Mouse (Mus musculus) limb, embryonic 12.5 days (tissue): ENCODE data around the gene Gsto2. TPM values are rescaled to one million over a fixed set of nuclear protein-coding genes. Genes with fewer than 3 reads are reported as not detected.

Source experiments
- ATAC-seq: fragments of 200-750 bp; cut with Nextera tagmentation; 2 replicates; pipeline ENCODE4 v1.8.0; 2017; ENCODE audit warnings: low read depth, moderate TSS enrichment; ENCODE audit not compliant: insufficient number of reproducible peaks, insufficient read depth, low FRiP score, low TSS enrichment
- H3K27ac ChIP-seq: fragments of 300-500 bp; sonication (generic); 2 replicates; pipeline ENCODE4 v1.5.1; 2016; ENCODE audit warnings: mild to moderate bottlenecking, moderate library complexity
- H3K27me3 ChIP-seq: fragments of 300-500 bp; sonication (generic); 2 replicates; pipeline ENCODE4 v1.6.1; 2016; ENCODE audit warnings: mild to moderate bottlenecking, moderate library complexity
- H3K36me3 ChIP-seq: fragments of 300-500 bp; sonication (generic); 2 replicates; pipeline ENCODE4 v1.6.1; 2016; ENCODE audit warnings: mild to moderate bottlenecking, moderate library complexity
- H3K4me1 ChIP-seq: fragments of 300-500 bp; sonication (generic); replicated peaks from 2 replicates; pipeline ENCODE4 v1.6.1; 2016
- H3K4me2 ChIP-seq: fragments of 300-500 bp; sonication (generic); 2 replicates; pipeline ENCODE4 v1.6.1; 2016; ENCODE audit warnings: mild to moderate bottlenecking, moderate library complexity
- H3K4me3 ChIP-seq: fragments of 300-500 bp; sonication (generic); replicated peaks from 2 replicates; pipeline ENCODE4 v1.5.1; 2016; ENCODE audit warnings: mild to moderate bottlenecking
- H3K9ac ChIP-seq: fragments of 300-500 bp; sonication (generic); replicated peaks from 2 replicates; pipeline ENCODE4 v1.6.1; 2016; ENCODE audit warnings: mild to moderate bottlenecking, moderate library complexity
- H3K9me3 ChIP-seq: fragments of 300-500 bp; sonication (generic); 2 replicates; pipeline ENCODE4 v1.6.1; 2016; ENCODE audit warnings: mild to moderate bottlenecking, moderate library complexity
- WGBS: fragments of 180-500 bp; shearing (Covaris S2); methylation state at CpG from one replicate; pipeline ENCODE4 v1.1.7; 2016; 5-methylcytosine and 5-hydroxymethylcytosine counted together
- polyA plus RNA-seq: library from polyadenylated mRNA; unstranded; fragments of >200 nt; fragmentation: Nextera tagmentation; extraction: Ambion mirVana; gene quantifications from 2 replicates; pipeline ENCODE4 v1.2.1, GENCODE M21; 2016

The Gsto2 gene
- polyA plus RNA-seq, 1 experiment from 2014 or later, result 0.59 TPM

DNA sequence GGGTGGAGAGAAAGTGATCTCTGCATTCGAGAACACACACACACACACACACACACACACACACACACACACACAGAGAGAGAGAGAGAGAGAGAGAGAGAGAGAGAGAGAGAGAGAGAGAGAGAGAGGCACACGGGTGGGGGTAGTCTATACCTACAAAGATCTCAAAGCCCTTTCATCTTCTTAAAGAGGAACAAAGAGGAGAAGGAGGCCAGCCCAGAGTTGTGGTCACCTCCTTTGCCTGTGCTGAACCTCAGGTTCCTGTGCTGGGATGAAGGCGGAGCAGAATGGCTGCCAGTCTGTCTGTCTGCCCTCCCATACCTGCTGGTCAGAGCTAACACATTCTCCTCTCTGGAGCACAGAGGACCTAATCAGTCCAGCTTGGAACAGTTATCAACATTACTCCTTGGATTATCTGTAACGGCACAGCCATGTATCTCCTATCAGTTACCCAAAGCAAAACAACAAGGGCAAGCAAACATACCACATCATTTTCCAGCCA lies 44.8 kb downstream of the Gsto2 start:
- WGBS, result 41% methylated on average over 3 of the region's 4 CpGs
- Histone ChIP-seq H3K4me1 (peaks cover 49% of the 10 kb centered on the region), H3K9me3 (no peaks in the 10 kb centered on the region), H3K4me2 (peak overlapping the region; percentile 58), H3K9ac (peak overlapping the region; percentile 67), H3K27ac (peak overlapping the region; percentile 95), H3K4me3 (peak overlapping the region; percentile 33; the same call in 1 of the 2 replicates), H3K27me3 (no peaks in the 10 kb centered on the region), H3K36me3 (peaks cover 29% of the 10 kb centered on the region)
- no peak for ATAC-seq

DNA sequence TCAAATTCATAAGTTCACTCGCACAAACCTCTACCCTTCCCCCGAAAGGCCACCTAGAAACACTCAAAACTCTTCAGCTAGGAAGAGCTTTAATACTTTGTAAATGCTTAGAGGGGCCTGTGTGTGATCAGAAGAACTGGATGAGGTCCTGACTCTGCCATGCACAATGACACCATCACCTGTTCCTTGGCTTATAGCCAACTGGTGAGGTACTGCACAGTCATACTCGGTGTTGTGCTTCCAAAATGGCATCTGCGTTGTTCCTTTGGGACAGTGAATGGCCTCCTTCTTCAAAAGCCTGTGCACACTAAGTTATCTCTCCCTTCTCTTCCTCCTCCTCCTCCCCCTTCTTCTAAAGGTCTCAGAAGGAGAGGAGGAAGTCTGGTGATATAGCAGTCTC lies 45.4 kb downstream of the Gsto2 start:
- Histone ChIP-seq H3K27ac (peak overlapping the region; percentile 95; the same call in 1 of the 2 replicates), H3K4me2 (no peak overlapping the region), H3K4me1 (peaks cover 45% of the 10 kb centered on the region), H3K9me3 (no peaks in the 10 kb centered on the region), H3K36me3 (peaks cover 29% of the 10 kb centered on the region), H3K27me3 (no peaks in the 10 kb centered on the region), H3K9ac (no peak overlapping the region), H3K4me3 (no peak overlapping the region)
- 92% methylated on average over 4 of the region's 4 CpGs for WGBS
- no peak for ATAC-seq

DNA sequence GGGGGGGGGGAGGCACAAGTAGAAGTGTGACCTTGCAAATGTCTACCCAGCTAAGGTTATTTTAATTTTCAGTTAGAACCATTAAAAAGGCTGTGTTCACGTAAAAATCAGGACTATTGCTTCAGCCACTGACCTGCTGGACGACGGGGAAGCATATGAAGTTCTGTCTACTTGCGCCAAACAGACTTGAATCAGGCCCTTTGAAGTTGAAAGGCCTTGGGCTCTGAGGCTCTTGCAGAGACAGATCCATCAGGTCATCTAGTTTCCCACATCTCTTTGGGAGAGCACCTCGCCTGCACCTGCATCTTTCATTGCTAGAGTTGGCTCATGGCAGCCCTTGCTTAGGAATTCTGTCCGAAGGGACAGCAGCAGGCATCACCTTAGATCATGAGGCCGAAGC lies 48.0 kb downstream of the Gsto2 start:
- H3K9me3 ChIP-seq, result no peaks in the 10 kb centered on the region
- peaks cover 67% of the 10 kb centered on the region for H3K4me1 ChIP-seq
- ATAC-seq, result no peak

DNA sequence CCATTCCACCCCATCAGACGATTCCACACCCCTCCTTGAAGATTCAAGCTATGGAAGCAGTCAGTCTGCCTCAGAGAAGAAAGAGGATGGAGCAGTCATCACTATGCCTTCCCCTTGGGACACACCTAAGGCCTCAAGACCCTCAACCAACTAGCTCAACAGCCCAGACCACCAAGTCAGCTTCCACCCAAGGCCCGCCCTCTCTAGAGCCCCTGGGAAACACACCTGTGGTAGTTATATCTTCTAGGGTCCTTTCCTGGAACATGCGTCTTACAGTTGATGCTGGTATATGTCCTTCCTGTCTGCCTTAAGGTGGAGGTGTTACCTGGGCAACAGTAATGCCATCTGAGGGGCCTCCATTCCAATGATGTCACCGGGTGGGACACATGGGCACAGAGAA lies 48.9 kb downstream of the Gsto2 start:
- peaks cover 60% of the 10 kb centered on the region for H3K4me1 ChIP-seq
- no peak overlapping the region for H3K4me2 ChIP-seq
- peaks cover 20% of the 10 kb centered on the region for H3K36me3 ChIP-seq
- no peak for ATAC-seq
- 88% methylated on average over 4 of the region's 4 CpGs for WGBS
- H3K27me3 ChIP-seq, result no peaks in the 10 kb centered on the region
- no peaks in the 10 kb centered on the region for H3K9me3 ChIP-seq
- no peak overlapping the region for H3K27ac ChIP-seq
- H3K9ac ChIP-seq, result no peak overlapping the region
- H3K4me3 ChIP-seq, result no peak overlapping the region

More for the DNA sequence above, 48.0 kb downstream of the Gsto2 start:
- Histone ChIP-seq H3K27ac (no peak overlapping the region), H3K4me2 (no peak overlapping the region), H3K9ac (no peak overlapping the region), H3K27me3 (no peaks in the 10 kb centered on the region), H3K4me3 (no peak overlapping the region), H3K36me3 (peaks cover 20% of the 10 kb centered on the region)
- 62% methylated on average over 7 of the region's 7 CpGs for WGBS

DNA sequence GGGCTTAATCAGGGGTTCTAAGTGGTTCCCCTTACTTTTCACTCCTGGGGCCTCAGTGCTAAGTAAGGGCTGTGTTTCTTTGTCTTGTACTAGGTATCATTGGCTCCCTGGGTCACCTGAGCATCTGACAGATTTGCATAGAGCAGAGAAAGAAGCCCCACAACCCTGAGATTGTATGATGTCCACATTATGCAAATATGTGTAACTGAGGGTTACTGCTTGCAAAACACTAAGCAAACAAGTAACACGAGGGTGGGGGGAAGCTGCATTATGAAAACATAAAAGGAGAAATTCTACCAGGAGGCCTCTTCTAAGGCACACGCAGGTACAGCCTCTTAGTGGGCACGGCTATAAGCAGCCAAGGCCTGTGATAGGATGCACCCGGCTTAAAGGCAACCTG lies 49.9 kb downstream of the Gsto2 start:
- WGBS, result 93% methylated on average over 4 of the region's 4 CpGs

DNA sequence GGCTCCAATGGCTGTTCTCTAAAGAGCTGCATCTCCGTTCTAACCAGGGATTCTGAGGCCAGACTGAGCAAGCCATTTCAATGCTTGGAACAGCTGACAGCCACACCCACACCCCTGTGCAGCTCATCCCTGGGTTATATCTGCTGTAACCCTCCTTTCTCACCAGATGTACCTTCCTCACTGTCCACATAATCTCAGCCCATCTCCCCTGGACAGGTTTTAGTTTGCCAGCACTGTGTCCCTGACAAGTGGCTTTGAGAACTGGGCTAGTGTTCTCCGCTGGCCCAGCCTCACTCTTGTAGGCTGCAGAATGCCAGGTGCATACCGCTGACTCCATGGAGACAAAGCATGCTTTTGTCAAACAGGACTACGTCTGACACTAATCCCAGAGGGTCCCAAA lies 52.1 kb downstream of the Gsto2 start:
- peaks cover 48% of the 10 kb centered on the region for H3K4me1 ChIP-seq
- H3K4me2 ChIP-seq, result peak overlapping the region; percentile 79
- no peaks in the 10 kb centered on the region for H3K9me3 ChIP-seq
- WGBS, result 24% methylated on average over 4 of the region's 4 CpGs
- H3K4me3 ChIP-seq, result peak overlapping the region; percentile 79
- H3K9ac ChIP-seq, result peak overlapping the region; percentile 89; the same call in 1 of the 2 replicates
- H3K36me3 ChIP-seq, result 0 out of 2 replicates have a peak, but pooled peaks cover 5% of the 10 kb centered on the region
- ATAC-seq, result no peak
- no peaks in the 10 kb centered on the region for H3K27me3 ChIP-seq
- H3K27ac ChIP-seq, result no peak overlapping the region

More for the DNA sequence above, 49.9 kb downstream of the Gsto2 start:
- no peak overlapping the region for H3K4me2 ChIP-seq
- H3K27ac ChIP-seq, result no peak overlapping the region
- ATAC-seq, result no peak
- H3K36me3 ChIP-seq, result peaks cover 20% of the 10 kb centered on the region
- H3K9ac ChIP-seq, result no peak overlapping the region
- no peaks in the 10 kb centered on the region for H3K27me3 ChIP-seq
- no peak overlapping the region for H3K4me3 ChIP-seq
- H3K4me1 ChIP-seq, result peaks cover 54% of the 10 kb centered on the region
- H3K9me3 ChIP-seq, result no peaks in the 10 kb centered on the region

DNA sequence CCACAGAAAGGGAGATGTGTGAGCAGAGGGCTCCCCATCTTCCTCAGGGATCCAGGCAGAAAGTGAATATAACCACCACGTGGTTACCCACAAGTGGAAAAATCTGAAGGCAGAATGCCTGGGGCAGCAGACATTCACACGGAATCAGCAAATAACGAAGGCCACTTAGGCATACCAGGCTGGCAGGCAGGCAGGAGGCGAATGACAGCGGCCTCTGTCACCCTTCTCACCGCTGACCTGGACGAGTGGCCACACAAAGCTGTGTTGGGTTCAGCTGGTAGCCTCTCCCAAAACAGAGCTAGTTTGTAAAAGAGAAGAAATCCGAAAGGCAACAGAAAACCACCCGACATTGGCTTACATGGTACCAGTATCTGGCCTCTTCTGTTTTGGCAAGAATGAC lies 52.7 kb downstream of the Gsto2 start:
- H3K4me3 ChIP-seq, result peak overlapping the region; percentile 79
- H3K9me3 ChIP-seq, result no peaks in the 10 kb centered on the region
- WGBS, result 19% methylated on average over 9 of the region's 9 CpGs
- H3K27me3 ChIP-seq, result no peaks in the 10 kb centered on the region
- no peak for ATAC-seq
- H3K27ac ChIP-seq, result peak overlapping the region; percentile 95
- H3K4me1 ChIP-seq, result peaks cover 48% of the 10 kb centered on the region
- 0 out of 2 replicates have a peak, but pooled peaks cover 5% of the 10 kb centered on the region for H3K36me3 ChIP-seq
- H3K4me2 ChIP-seq, result peak overlapping the region; percentile 79
- H3K9ac ChIP-seq, result peak overlapping the region; percentile 89

DNA sequence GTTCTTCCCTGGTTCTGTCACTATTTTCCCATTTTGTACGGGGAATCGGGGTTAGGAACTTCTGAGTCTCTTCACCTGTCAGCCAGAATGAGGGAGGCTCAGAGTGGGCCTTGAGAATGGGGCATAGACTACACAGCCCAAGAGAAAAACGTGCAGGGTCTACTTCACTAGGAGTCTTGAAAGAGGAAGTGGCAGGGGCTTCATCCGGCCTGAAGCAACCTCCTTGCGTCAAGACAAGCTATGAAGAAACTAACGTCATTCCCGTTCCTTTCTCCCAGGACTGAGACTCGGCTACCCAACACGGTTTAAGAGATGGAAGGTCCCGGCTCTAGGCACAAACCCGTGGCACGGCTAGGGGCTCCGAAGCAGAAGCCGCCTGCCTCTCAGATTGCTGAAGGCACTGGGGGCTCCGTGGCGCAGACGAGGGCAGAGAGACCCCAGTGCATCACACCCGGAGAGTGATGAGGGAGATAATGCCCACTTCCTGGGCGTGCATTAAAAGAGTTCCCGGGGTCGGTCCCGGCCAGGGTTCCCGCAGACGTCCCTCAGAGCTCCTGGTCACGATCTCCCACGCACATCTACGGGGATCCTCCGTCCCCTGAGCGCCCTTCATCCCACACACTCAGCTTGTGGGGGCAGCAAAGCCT lies 53.2 kb downstream of the Gsto2 start:
- H3K27me3 ChIP-seq, result no peaks in the 10 kb centered on the region
- 0 out of 2 replicates have a peak, but pooled peaks have one; percentile 15 for ATAC-seq
- H3K9ac ChIP-seq, result peak overlapping the region; percentile 89
- no peaks in the 10 kb centered on the region for H3K9me3 ChIP-seq
- WGBS, result under 1% methylated on average over 29 of the region's 29 CpGs
- H3K36me3 ChIP-seq, result 0 out of 2 replicates have a peak, but pooled peaks cover 5% of the 10 kb centered on the region
- H3K4me3 ChIP-seq, result peak overlapping the region; percentile 79
- H3K4me1 ChIP-seq, result peaks cover 44% of the 10 kb centered on the region
- peak overlapping the region; percentile 79 for H3K4me2 ChIP-seq
- peak overlapping the region; percentile 95 for H3K27ac ChIP-seq

DNA sequence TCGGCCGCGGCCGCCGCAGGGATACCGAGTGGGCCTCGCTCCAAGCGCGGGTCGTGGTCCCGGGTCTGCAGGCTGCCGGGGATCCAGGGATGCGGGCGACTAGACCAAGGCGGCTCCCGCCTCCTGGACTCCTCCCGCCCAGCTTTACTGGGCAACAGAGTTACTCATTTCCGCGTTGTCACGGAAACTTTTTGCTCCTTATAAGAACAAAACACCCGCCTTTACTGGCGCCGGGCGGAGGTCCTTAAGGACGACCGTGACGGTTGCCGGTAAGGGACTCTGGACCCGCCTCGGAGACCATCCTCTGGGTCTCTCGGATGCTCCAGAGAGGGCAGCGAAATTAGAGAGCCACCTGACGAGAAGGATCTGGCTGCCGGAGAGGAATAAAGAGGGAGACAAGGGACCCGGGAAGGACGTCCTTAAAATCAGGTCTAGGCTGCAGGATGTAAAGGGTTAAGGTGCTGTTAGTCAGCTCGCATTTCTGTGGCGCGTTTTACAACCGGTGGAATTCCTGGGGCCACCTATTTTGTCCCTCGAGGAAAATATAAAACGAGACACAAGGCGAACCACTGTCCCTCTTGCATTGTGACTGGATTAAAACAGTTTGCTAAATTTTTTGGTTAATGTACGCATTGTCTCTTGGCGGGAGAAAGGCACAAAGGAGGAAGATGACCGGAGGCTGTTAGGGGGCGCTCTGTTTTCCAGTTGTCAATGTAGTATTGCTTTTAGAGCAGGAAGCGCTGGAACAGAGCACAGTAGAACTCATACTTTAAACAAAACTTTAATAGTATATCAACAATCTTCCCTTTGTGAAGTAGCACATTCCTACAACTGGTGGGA lies 54.0 kb downstream of the Gsto2 start, which contains the start of the genes Cfap43 and Itprip:
Cfap43 (minus strand) TSS at position 162 of the 840 bp plus-strand sequence.
Itprip (minus strand) TSS at position 174 of the 840 bp plus-strand sequence.
- ATAC-seq, result peak; percentile 74
- Histone ChIP-seq H3K9me3 (no peaks in the 10 kb centered on the region), H3K4me2 (peak within 1 kb of the TSS; percentile 79), H3K9ac (peak within 1 kb of the TSS; percentile 89), H3K4me1 (peaks cover 40% of the 10 kb centered on the region), H3K36me3 (0 out of 2 replicates have a peak, but pooled peaks cover 3% of the 10 kb centered on the region), H3K4me3 (peak within 1 kb of the TSS; percentile 79), H3K27ac (peak within 1 kb of the TSS; percentile 95), H3K27me3 (no peaks in the 10 kb centered on the region)
- under 1% methylated on average over 48 of the region's 48 CpGs for WGBS

DNA sequence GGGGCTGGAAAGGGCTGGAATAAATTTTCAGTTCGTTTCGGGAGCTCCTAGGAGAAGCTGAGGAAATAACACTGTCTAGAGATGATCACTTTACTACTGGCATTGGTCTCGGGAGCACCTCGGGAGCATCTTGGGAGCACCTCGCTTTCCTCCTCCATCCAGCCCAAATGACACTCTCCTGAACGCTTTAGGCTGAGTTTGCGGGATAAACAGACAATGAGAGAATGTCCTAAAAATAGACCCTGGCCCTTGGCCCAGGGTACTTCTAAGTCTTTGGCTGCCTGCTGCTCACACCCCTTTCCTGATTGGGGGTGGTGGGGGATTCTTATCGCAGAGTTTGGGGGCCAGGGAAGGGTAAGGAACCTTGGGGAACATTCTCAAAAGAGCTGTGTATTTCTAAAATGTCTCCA lies 54.6 kb downstream of the Gsto2 start:
- Histone ChIP-seq H3K4me1 (peaks cover 39% of the 10 kb centered on the region), H3K9ac (0 out of 2 replicates have a peak overlapping the region, but pooled peaks have one; percentile 89), H3K9me3 (no peaks in the 10 kb centered on the region), H3K36me3 (no peaks in the 10 kb centered on the region), H3K4me2 (peak overlapping the region; percentile 79), H3K27me3 (no peaks in the 10 kb centered on the region), H3K4me3 (peak overlapping the region; percentile 79), H3K27ac (peak overlapping the region; percentile 95)
- no peak for ATAC-seq
- 5% methylated on average over 8 of the region's 8 CpGs for WGBS

DNA sequence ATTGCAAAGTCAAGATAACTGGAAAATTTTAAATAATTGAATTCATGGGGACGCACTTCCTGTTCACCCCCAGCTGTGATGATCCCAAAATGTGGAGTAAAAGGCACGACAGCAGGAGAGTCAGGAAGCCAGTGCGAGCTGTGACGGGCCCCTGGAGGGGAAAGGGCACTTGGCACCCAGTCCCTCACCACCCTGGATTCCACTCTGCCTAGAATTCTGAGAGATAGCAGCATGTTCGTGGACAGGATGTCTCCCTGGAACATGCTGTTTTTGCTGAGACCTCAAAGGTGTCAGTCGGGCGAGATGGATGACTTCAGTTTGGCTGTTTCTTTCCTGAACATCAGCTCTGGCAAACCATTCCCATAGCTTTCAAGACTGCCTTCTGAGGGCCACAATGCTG lies 60.5 kb downstream of the Gsto2 start:
- ATAC-seq, result no peak
- Histone ChIP-seq H3K9ac (no peak overlapping the region), H3K4me3 (no peak overlapping the region), H3K9me3 (0 out of 2 replicates have a peak, but pooled peaks cover 5% of the 10 kb centered on the region), H3K27me3 (no peaks in the 10 kb centered on the region), H3K4me1 (0 out of 2 replicates have a peak, but pooled peaks cover 1% of the 10 kb centered on the region), H3K4me2 (no peak overlapping the region), H3K36me3 (no peaks in the 10 kb centered on the region), H3K27ac (no peak overlapping the region)
- 79% methylated on average over 7 of the region's 7 CpGs for WGBS
